Mouse (Mus musculus): ENCODE results near the gene Gm4214. TPM values are rescaled to one million over a fixed set of nuclear protein-coding genes. Genes with fewer than 3 reads are reported as not detected.
"Not testable (repeated sequence)": the region's sequence is repeated elsewhere in the genome, so short reads cannot be mapped to it uniquely, and the experiment has no call there.

Gene Gm4214
- total RNA-seq (2014; fragmentation: Nextera tagmentation) (not detected in 2 replicates), total RNA-seq (2017) (not detected in 2 replicates)

DNA sequence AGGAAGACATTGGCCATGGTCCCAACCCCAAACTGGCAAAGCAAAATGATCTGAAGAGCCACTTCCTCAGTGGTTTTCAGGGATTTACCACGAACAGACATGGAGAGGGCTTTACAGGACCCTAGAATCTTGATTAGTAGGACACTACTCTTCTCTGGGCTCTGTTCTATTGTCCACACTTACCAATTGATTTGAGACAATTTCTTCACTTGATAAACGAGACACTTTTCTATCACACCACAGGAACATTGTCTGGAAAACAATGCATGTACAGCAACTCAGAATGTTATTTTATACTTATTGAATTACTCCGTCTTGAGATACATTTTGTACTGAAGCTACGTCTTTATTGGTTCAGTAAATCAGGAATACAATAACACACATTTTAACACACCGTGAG, at the start of gene Gm4214:
Gene Gm4214, minus strand, starts transcription at position 101 of the 400 bp plus-strand sequence.
- ATAC-seq (replicated peaks; ENCODE audit: poor library complexity, severe bottlenecking), result not testable (repeated sequence)

DNA sequence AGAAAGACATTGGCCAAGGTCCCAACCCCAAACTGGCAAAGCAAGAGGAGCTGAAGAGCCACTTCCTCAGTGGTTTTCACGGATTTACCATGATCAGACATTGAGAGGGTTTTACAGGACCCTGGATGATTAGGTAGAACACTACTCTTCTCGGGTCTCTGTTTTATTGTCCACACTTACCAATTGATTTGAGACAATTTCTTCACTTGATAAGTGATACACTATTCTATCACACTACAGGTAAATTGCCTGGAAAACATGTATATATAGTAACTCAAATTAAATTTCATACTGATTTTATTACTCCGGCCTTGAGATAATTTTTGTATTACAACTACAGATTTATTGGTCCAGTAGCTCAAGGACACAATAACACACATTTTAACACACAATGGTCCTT, 35.4 kb upstream of the Gm4214 start, which contains the start of gene Gm4216:
Gene Gm4216, minus strand, starts transcription at position 101 of the 400 bp plus-strand sequence.
- ATAC-seq (replicated peaks; ENCODE audit: poor library complexity, severe bottlenecking), result not testable (repeated sequence)

Other genes with a start within 250 kb of the Gm4214 start
- not detected in 2 replicates for gene Vmn1r157, start 223.0 kb downstream of the Gm4214 start, total RNA-seq (2014; fragmentation: Nextera tagmentation)
- not detected in 2 replicates for gene Vmn1r157, start 223.0 kb downstream of the Gm4214 start, total RNA-seq (2017)
- gene Vmn1r158, start 193.9 kb downstream of the Gm4214 start, total RNA-seq (2014; fragmentation: Nextera tagmentation), result not detected in 2 replicates
- not detected in 2 replicates for gene Vmn1r158, start 193.9 kb downstream of the Gm4214 start, total RNA-seq (2017)
- not detected in 2 replicates for gene Vmn1r159, start 141.1 kb downstream of the Gm4214 start, total RNA-seq (2014; fragmentation: Nextera tagmentation)
- gene Vmn1r159, start 141.1 kb downstream of the Gm4214 start, total RNA-seq (2017), result not detected in 2 replicates
- gene Vmn1r160, start 113.4 kb downstream of the Gm4214 start, total RNA-seq (2014; fragmentation: Nextera tagmentation), result not detected in 2 replicates
- not detected in 2 replicates for gene Vmn1r160, start 113.4 kb downstream of the Gm4214 start, total RNA-seq (2017)
- gene Gm4216, start 35.2 kb upstream of the Gm4214 start, total RNA-seq (2014; fragmentation: Nextera tagmentation), result not detected in 2 replicates
- gene Gm4216, start 35.2 kb upstream of the Gm4214 start, total RNA-seq (2017), result not detected in 2 replicates
- not detected in 2 replicates for gene Vmn1r163, start 70.9 kb upstream of the Gm4214 start, total RNA-seq (2014; fragmentation: Nextera tagmentation)
- not detected in 2 replicates for gene Vmn1r163, start 70.9 kb upstream of the Gm4214 start, total RNA-seq (2017)
- gene Gm8720, start 82.8 kb upstream of the Gm4214 start, total RNA-seq (2014; fragmentation: Nextera tagmentation), result not detected in 2 replicates
- not detected in 2 replicates for gene Gm8720, start 82.8 kb upstream of the Gm4214 start, total RNA-seq (2017)
- gene Gm10662, start 159.8 kb upstream of the Gm4214 start, total RNA-seq (2014; fragmentation: Nextera tagmentation), result not detected in 2 replicates
- not detected in 2 replicates for gene Gm10662, start 159.8 kb upstream of the Gm4214 start, total RNA-seq (2017)
- gene Vmn1r165, start 232.7 kb upstream of the Gm4214 start, total RNA-seq (2014; fragmentation: Nextera tagmentation), result not detected in 2 replicates
- not detected in 2 replicates for gene Vmn1r165, start 232.7 kb upstream of the Gm4214 start, total RNA-seq (2017)

Data from granulocyte monocyte progenitor cell, adult 5-6 weeks (primary cell).